Mouse (Mus musculus) erythroid progenitor cell, adult 5-6 weeks (primary cell): ENCODE measurements around the gene Sass6. TPM values are rescaled to one million over a fixed set of nuclear protein-coding genes. Genes with fewer than 3 reads are reported as not detected.
"Not testable (repeated sequence)": the region's sequence is repeated elsewhere in the genome, so short reads cannot be mapped to it uniquely, and the experiment has no call there.

Source experiments
- ATAC-seq: replicated peaks from 2 replicates; pipeline ENCODE4 v1.8.0; 2016; ENCODE audit warnings: moderate number of reproducible peaks, mild to moderate bottlenecking, moderate TSS enrichment, inconsistent platforms; ENCODE audit not compliant: poor library complexity, low FRiP score, severe bottlenecking
- total RNA-seq, 2 experiments: library from RNA; stranded (forward) in 1 of 2; stranded (reverse) in 1 of 2; fragments of 150-400 nt in 1 of 2; fragments of 186-747, 209-891 nt in 1 of 2; gene quantifications; 2 replicates each; pipeline versions ENCODE4 v1.2.3 to v1.2.4; 2015 to 2017; ENCODE audit warnings: low replicate concordance in 2 of 2

Sass6 gene
- total RNA-seq, 2 experiments from 2014 or later, result 75.9 to 118 TPM

GRCm38 (mm10) chr3:116661288-116661869 lies 66.6 kb downstream of the Sass6 start:
- ATAC-seq, result no peak

- peak; percentile 50 for ATAC-seq
These were observed 67.2 kb downstream of the Sass6 start for GRCm38 (mm10) chr3:116661870-116662414.

- peak; percentile 98 for ATAC-seq
These were observed 67.7 kb downstream of the Sass6 start, which contains the start of gene Mfsd14a for GRCm38 (mm10) chr3:116662463-116662863. Gene Mfsd14a (minus strand): TSS chr3:116662677.

DNA sequence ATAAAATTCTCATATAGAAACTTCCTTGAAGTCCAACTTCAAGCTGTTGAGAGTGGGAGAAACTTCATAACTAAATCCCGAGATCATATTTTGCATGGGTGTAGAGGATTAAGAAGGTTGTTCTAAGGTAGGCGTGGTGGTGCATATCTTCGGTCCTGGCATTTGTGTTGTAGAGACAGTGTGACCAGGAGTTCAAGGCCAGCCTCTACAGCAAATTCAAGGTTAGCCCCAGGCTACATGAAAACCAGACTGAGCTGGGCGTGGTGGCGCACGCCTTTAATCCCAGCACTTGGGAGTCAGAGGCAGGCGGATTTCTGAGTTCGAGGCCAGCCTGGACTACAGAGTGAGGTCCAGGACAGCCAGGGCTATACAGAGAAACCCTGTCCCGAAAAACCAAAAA lies 69.5 kb downstream of the Sass6 start:
- not testable (repeated sequence) for ATAC-seq

Other genes with a start within 250 kb of the Sass6 start
- 18.4 and 25.6 TPM in 2 replicates for gene Cdc14a, start 170.9 kb upstream of the Sass6 start, total RNA-seq (2015; ENCODE audit: low replicate concordance)
- gene Cdc14a, start 170.9 kb upstream of the Sass6 start, total RNA-seq (2017; ENCODE audit: low replicate concordance), result 23.5 and 28.5 TPM in 2 replicates
- gene Rtca, start 86.8 kb upstream of the Sass6 start, total RNA-seq (2015; ENCODE audit: low replicate concordance), result 16.8 and 19.1 TPM in 2 replicates
- gene Rtca, start 86.8 kb upstream of the Sass6 start, total RNA-seq (2017; ENCODE audit: low replicate concordance), result 9.0 and 10.9 TPM in 2 replicates
- 0.72 and 1.7 TPM in 2 replicates for gene Dbt, start 81.9 kb upstream of the Sass6 start, total RNA-seq (2015; ENCODE audit: low replicate concordance)
- gene Dbt, start 81.9 kb upstream of the Sass6 start, total RNA-seq (2017; ENCODE audit: low replicate concordance), result 0.53 and 3.0 TPM in 2 replicates
- gene Lrrc39, start 32.0 kb upstream of the Sass6 start, total RNA-seq (2015; ENCODE audit: low replicate concordance), result 19.5 and 37.7 TPM in 2 replicates
- gene Lrrc39, start 32.0 kb upstream of the Sass6 start, total RNA-seq (2017; ENCODE audit: low replicate concordance), result 18.2 and 21.9 TPM in 2 replicates
- gene Trmt13, start 19.6 kb downstream of the Sass6 start, total RNA-seq (2015; ENCODE audit: low replicate concordance), result 4.2 and 4.3 TPM in 2 replicates
- gene Trmt13, start 19.6 kb downstream of the Sass6 start, total RNA-seq (2017; ENCODE audit: low replicate concordance), result 17.5 and 22.0 TPM in 2 replicates
- 23.8 and 27.2 TPM in 2 replicates for gene Mfsd14a, start 67.7 kb downstream of the Sass6 start, total RNA-seq (2015; ENCODE audit: low replicate concordance)
- gene Mfsd14a, start 67.7 kb downstream of the Sass6 start, total RNA-seq (2017; ENCODE audit: low replicate concordance), result 40.2 and 42.2 TPM in 2 replicates
- gene Gm43191, start 86.3 kb downstream of the Sass6 start, total RNA-seq (2015; ENCODE audit: low replicate concordance), result not detected in 2 replicates
- gene Gm43191, start 86.3 kb downstream of the Sass6 start, total RNA-seq (2017; ENCODE audit: low replicate concordance), result not detected in 2 replicates
- gene Slc35a3, start 117.8 kb downstream of the Sass6 start, total RNA-seq (2015; ENCODE audit: low replicate concordance), result 15.9 and 19.8 TPM in 2 replicates
- gene Slc35a3, start 117.8 kb downstream of the Sass6 start, total RNA-seq (2017; ENCODE audit: low replicate concordance), result 28.3 and 37.6 TPM in 2 replicates
- 3.4 and 9.7 TPM in 2 replicates for gene Agl, start 213.2 kb downstream of the Sass6 start, total RNA-seq (2015; ENCODE audit: low replicate concordance)
- 1.0 and 2.9 TPM in 2 replicates for gene Agl, start 213.2 kb downstream of the Sass6 start, total RNA-seq (2017; ENCODE audit: low replicate concordance)